Mouse (Mus musculus) cerebellum, adult 2 months (tissue): Measurements from ENCODE around the gene Arid1b. TPM values are rescaled to one million over a fixed set of nuclear protein-coding genes. Genes with fewer than 3 reads are reported as not detected.

Experiments
- DNase-seq, 2 experiments: peaks; one replicate each; pipeline ENCODE4 v3.0.0; 2021
- H3K27ac ChIP-seq: fragments of 200-500 bp; 2 replicates; pipeline ENCODE4 v1.5.1; 2012; ENCODE audit warnings: low read length, control low read depth, inconsistent platforms; ENCODE audit not compliant: insufficient read depth
- H3K27me3 ChIP-seq: fragments of 200-500 bp; 2 replicates; pipeline ENCODE4 v1.6.1; 2012; ENCODE audit warnings: inconsistent platforms, mild to moderate bottlenecking, low read length, moderate library complexity; ENCODE audit not compliant: control insufficient read depth, insufficient read depth
- H3K4me1 ChIP-seq: fragments of 200-500 bp; 2 replicates; pipeline ENCODE4 v1.6.1; 2011; ENCODE audit warnings: low read length; ENCODE audit not compliant: control insufficient read depth, insufficient read depth
- H3K4me3 ChIP-seq: fragments of 200-500 bp; replicated peaks from 2 replicates; pipeline ENCODE3; 2011; ENCODE audit warnings: mild to moderate bottlenecking, low read depth, low read length, control low read depth; ENCODE audit not compliant: insufficient read depth
- CTCF ChIP-seq: fragments of 200-500 bp; IDR thresholded peaks from 2 replicates; pipeline ENCODE4 v1.5.1; 2011; ENCODE audit warnings: low read depth, mild to moderate bottlenecking, control low read depth, low read length, moderate library complexity, borderline replicate concordance; ENCODE audit not compliant: insufficient read depth
- POLR2A ChIP-seq: fragments of 200-500 bp; IDR thresholded peaks from 2 replicates; pipeline ENCODE4 v1.6.1; 2011; ENCODE audit warnings: low read length, control low read depth, borderline replicate concordance; ENCODE audit not compliant: insufficient read depth
- WGBS: fragments of 180-500 bp; shearing (Covaris S2); methylation state at CpG from one replicate; pipeline ENCODE4 v1.1.7; 2018; 5-methylcytosine and 5-hydroxymethylcytosine counted together
- polyA plus RNA-seq: library from polyadenylated mRNA; depleted of rRNA; stranded (reverse); fragments of >200 nt; gene quantifications from 2 replicates; pipeline ENCODE4 v1.2.3, GENCODE M21; 2012

Arid1b gene
- polyA plus RNA-seq, 1 experiment, result 25.6 TPM

- Histone ChIP-seq H3K4me3 (no peak overlapping the region), H3K27me3 (no peaks in the 10 kb centered on the region), H3K27ac (no peak overlapping the region; the same call in 1 of the 2 replicates), H3K4me1 (peaks cover 26% of the 10 kb centered on the region)
- WGBS, result 59% methylated on average over 7 of the region's 7 CpGs
- TF ChIP-seq CTCF, result no peak
- no peak for TF ChIP-seq POLR2A
- no peak for DNase-seq
These were observed 80.8 kb downstream of the Arid1b start for GRCm38 (mm10) chr17:5074752-5075506.

GRCm38 (mm10) chr17:5077996-5078395, 83.9 kb downstream of the Arid1b start:
- Histone ChIP-seq H3K27ac (no peak overlapping the region), H3K4me3 (no peak overlapping the region), H3K4me1 (peaks cover 48% of the 10 kb centered on the region), H3K27me3 (no peaks in the 10 kb centered on the region)
- no peak for TF ChIP-seq POLR2A
- TF ChIP-seq CTCF, result no peak
- DNase-seq, result no peak
- WGBS, result 54% methylated on average over 9 of the region's 9 CpGs

- WGBS, result 24% methylated on average over 5 of the region's 5 CpGs
- Histone ChIP-seq H3K27ac (no peak overlapping the region), H3K4me3 (no peak overlapping the region), H3K4me1 (peaks cover 54% of the 10 kb centered on the region), H3K27me3 (no peaks in the 10 kb centered on the region)
- DNase-seq, result peak in 1 of 2 experiments; percentile 49
- no peak for TF ChIP-seq CTCF
These were observed 84.4 kb downstream of the Arid1b start for GRCm38 (mm10) chr17:5078576-5078975.

- H3K27ac ChIP-seq, result no peak overlapping the region
- no peak overlapping the region for H3K4me3 ChIP-seq
- TF ChIP-seq CTCF, result no peak
- TF ChIP-seq POLR2A, result no peak
- H3K4me1 ChIP-seq, result peaks cover 66% of the 10 kb centered on the region
- 49% methylated on average over 12 of the region's 12 CpGs for WGBS
- no peak for DNase-seq
- no peaks in the 10 kb centered on the region for H3K27me3 ChIP-seq
These were observed 86.8 kb downstream of the Arid1b start for GRCm38 (mm10) chr17:5080884-5081419.

- TF ChIP-seq POLR2A (no peak), CTCF (no peak)
- Histone ChIP-seq H3K27ac (peak overlapping the region; percentile 52; the same call in 1 of the 2 replicates), H3K4me3 (no peak overlapping the region), H3K27me3 (no peaks in the 10 kb centered on the region), H3K4me1 (peaks cover 69% of the 10 kb centered on the region)
- DNase-seq, result no peak
- 49% methylated on average over 8 of the region's 8 CpGs for WGBS
These were observed 88.1 kb downstream of the Arid1b start for GRCm38 (mm10) chr17:5082274-5082673.

GRCm38 (mm10) chr17:5083497-5083896, 89.4 kb downstream of the Arid1b start:
- Histone ChIP-seq H3K4me3 (no peak overlapping the region), H3K27ac (peak overlapping the region; percentile 52), H3K4me1 (peaks cover 62% of the 10 kb centered on the region), H3K27me3 (no peaks in the 10 kb centered on the region)
- TF ChIP-seq CTCF (no peak), POLR2A (no peak)
- DNase-seq, result no peak
- 49% methylated on average over 3 of the region's 3 CpGs for WGBS

GRCm38 (mm10) chr17:5084139-5084538, 90.0 kb downstream of the Arid1b start:
- TF ChIP-seq CTCF, result no peak
- 0 out of 2 replicates have a peak, but pooled peaks have one; percentile 12 for TF ChIP-seq POLR2A
- H3K27me3 ChIP-seq, result no peaks in the 10 kb centered on the region
- WGBS, result 12% methylated on average over 8 of the region's 8 CpGs
- peak overlapping the region; percentile 23 for H3K4me3 ChIP-seq
- DNase-seq, result peak; percentile 81 to 89
- peak overlapping the region; percentile 98 for H3K27ac ChIP-seq
- peaks cover 58% of the 10 kb centered on the region for H3K4me1 ChIP-seq

GRCm38 (mm10) chr17:5085004-5085403, 90.9 kb downstream of the Arid1b start:
- WGBS, result 58% methylated on average over 6 of the region's 6 CpGs

More at GRCm38 (mm10) chr17:5085004-5085403, 90.9 kb downstream of the Arid1b start:
- H3K4me3 ChIP-seq, result no peak overlapping the region
- H3K27ac ChIP-seq, result peak overlapping the region; percentile 22; the same call in 1 of the 2 replicates
- no peak for DNase-seq
- TF ChIP-seq CTCF, result no peak
- TF ChIP-seq POLR2A, result no peak
- no peaks in the 10 kb centered on the region for H3K27me3 ChIP-seq
- peaks cover 65% of the 10 kb centered on the region for H3K4me1 ChIP-seq
